Mouse (Mus musculus) bone marrow, adult 2 months (tissue): ENCODE measurements around the gene Tapbp.
A peak's percentile ranks its signal among the peaks of the same experiment; 100 is the strongest.

ENCODE experiments used
- CTCF ChIP-seq: fragments of 200-500 bp; IDR thresholded peaks from 2 replicates; pipeline ENCODE4 v1.5.1; 2011; ENCODE audit warnings: low read length, control low read depth; ENCODE audit not compliant: control insufficient read depth, insufficient read depth
- POLR2A ChIP-seq: fragments of 200-500 bp; IDR thresholded peaks from 2 replicates; pipeline ENCODE4 v1.6.1; 2011; ENCODE audit warnings: low read depth, mild to moderate bottlenecking, control low read depth, low read length, borderline replicate concordance; ENCODE audit not compliant: control insufficient read depth

DNA sequence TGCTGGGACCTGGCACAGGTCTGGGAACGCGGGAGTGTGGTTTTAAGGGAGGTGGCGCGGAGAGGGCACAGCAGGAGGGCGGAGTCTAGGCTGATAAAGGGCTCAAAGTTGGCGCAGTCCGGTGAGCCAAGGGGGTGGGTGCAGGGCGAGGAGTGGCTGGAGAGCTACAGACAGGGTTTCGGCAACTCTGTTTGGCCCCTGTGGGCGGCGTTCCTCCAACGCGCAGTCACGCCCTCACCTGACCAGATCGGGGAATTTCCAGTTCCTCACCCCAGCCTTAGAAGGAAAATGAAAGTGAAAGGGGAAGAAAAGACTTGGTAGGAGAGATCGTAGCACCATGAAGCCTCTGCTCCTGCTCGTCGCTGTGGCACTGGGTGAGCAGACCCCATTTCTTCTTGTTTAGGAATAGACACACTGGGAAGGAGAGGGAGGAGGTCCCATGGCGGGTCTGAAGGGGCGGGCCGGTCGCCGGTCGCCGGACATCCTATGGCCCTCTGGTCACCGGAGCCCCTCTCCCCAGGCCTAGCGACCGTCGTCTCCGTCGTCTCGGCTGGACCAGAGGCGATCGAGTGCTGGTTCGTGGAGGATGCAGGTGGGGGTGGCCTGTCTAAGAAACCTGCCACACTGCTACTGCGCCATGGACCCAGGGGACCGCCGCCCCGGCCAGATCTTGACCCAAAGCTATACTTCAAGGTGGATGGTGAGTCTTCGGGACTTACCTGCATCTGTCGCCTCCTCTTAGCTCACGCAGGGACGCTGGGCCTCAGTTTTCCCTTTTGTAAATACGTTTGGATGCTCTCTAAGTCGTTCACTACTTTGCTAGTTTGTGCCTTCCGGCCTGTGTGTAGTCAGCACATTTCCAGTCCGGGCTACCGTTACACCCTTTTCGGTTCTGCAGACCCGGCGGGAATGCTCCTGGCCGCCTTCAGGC lies 3.9 kb downstream of the Tapbp start:
- TF ChIP-seq CTCF: peak; percentile 37
- TF ChIP-seq POLR2A: peak; percentile 56; the same call in 1 of the 2 replicates
